Comparison of ENCODE assay signal across 1 mouse cellular context in genomic region chr10:127312356-127312676, GRCm38 (mm10).
TF ChIP-seq lines count a peak whose summit lies in the region.

No protein-coding gene starts in this region.

TF ChIP-seq in C2C12, 6 proteins besides CTCF, POLR2A, EP300 and RAD21:
- TF ChIP-seq MAX (IDR thresholded peaks at IDR 0.05) (peak; percentile 61), CEBPB (IDR thresholded peaks at IDR 0.05; ENCODE audit: low read depth) (no peak)
